Mouse (Mus musculus): ENCODE measurements at regions not wholly inside any gene's neighbourhood (a gene's known extent, or its start where the extent isn't known, plus 50 kb on each side); places are given as distances from the start of the nearest gene placed in this dataset.

DNA sequence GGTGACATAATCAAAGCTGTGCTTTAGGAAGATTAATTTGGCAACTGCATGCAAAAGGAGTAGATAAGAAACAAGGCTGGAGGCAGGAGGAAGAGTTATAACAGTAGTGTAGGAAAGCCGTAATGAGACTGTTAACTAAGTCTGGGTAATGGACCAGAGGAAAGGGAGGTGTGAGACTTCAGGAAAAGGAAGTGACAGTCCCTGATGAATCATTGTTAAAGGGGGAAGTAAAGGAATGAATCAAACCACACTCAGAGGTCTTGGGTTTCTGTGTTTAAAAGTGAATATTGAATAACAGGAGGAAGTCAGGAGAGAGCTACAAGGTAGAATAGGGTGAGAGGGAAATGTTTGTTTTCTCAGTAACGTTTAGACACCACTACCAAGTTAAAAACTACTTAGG is 1175.9 kb downstream of the Diaph3 start:
- no peak for DNase-seq (ENCODE audit: low spot score in 2 of 2)
- intact Hi-C loops (cut with DNase I): no loop called here

DNA sequence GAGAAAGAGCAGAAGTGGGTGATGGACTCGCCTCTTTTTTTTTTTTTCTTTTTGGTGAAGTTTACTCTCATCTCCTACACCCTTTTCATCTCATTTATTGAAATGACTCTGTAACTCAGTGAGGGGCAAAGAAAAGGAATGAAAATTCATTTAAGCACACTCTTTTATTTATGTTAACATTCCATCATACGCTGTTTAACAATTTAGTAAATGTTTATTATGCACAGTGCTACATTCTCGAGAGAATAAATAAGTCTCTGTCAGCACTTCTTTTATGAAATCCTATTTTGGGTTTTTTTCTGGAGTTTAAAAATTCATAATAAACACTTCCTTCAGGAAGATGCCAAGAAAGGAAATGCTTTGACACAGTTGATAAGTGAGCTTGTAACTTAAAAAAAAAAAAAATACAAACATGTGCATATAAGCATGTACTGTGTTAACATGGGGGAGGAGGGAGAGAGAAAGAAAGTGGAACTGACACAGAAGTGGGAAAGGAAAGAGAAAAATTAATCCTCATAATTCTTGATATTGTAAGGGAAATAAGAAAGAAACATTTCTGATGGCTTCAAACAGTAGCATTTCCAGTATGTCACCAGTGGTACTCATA is 1195.2 kb downstream of the Diaph3 start:
- intact Hi-C loops (cut with DNase I): loop anchor here (10.0 kb wide), 1 partner anchor 359 kb away; no protein-coding TSS in a partner anchor
- no peak for DNase-seq (ENCODE audit: low spot score in 2 of 2)

DNA sequence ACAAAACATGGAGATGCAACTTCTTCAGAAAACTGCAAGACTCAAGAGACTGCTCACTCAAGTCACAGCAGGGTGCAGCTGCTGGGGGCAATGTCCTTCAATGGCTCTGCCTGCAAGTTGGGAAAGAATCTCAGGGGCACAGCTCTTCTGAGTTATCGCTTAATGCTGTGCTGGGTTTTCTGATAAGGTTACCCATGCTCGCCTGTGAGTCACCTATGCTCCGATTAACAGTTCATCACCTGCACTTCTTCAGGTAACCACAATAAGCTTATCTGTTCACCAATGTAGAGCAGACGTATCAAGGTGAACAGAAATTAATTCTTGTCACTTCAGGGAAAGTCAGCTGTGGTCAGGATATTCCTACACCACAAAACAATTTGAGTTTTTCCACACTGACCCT is 1198.2 kb downstream of the Diaph3 start:
- no peak for DNase-seq (ENCODE audit: low spot score in 2 of 2)
- intact Hi-C loops (cut with DNase I): loop anchor here (10.0 kb wide), 1 partner anchor 362 kb away; no protein-coding TSS in a partner anchor

DNA sequence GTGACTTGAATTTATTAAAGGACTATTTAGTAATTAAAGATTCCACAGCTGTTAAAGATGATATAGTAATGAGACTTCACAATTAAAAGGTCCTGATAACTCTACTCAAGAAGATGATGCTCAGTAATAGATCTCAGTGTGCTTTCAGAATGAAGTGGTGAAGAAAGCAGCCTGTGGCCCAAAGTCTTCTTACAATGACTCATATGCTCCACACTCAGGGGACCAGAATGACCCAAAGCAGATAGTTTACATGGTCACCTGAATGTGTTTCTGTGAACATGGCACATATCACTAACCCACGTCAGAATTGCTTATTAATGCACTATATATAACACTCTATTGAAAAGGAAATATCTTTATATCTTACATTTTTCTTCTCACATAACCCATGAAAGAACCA is 1200.5 kb downstream of the Diaph3 start:
- intact Hi-C loops (cut with DNase I): loop anchor here (10.0 kb wide), 1 partner anchor 364 kb away; no protein-coding TSS in a partner anchor
- no peak for DNase-seq (ENCODE audit: low spot score in 2 of 2)

DNA sequence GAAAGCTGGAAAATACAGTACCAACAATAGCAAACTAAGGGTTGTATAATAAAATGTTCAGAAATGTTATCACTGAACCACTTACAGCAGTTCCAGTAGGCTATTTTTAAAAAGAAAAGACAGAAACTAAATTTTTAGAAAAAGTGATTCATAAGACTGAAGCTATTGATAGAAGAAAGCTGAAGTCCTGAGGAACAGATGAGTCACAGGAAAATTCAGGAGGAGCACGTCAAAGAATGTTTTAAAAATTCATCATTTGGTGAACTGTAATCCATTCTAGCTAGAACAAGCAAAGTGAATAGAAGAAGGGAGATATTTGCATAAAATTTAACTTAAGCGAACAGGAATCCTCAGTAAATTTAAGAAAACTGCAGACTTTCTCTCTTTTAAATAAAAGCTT is 1205.9 kb downstream of the Diaph3 start:
- intact Hi-C loops (cut with DNase I): loop anchor here (10.0 kb wide), 1 partner anchor 220 kb away; no protein-coding TSS in a partner anchor
- peak in 1 of 2 experiments; percentile 31 for DNase-seq (ENCODE audit: low spot score in 2 of 2)

DNA sequence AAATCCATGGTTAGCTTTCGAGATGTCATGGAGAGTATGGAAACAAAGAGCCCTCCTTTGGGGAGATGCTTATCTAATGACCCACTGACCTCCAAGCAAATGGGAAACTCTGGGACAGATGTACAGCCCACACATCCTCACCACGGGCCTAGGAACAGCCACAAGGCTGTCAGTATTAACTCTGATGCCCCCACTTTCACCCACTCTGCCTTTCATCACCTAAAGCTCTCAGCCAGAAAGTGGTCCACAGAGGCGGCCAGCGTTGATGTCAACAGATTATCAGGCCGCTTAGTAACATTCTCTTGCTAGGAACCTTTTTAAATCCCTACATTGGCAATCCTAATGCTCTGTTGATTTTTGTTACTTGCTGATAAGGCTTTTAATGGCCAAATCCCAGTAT is 1210.6 kb downstream of the Diaph3 start:
- intact Hi-C loops (cut with DNase I): loop anchor here (10.0 kb wide), 1 partner anchor 224 kb away; no protein-coding TSS in a partner anchor
- no peak for DNase-seq (ENCODE audit: low spot score in 2 of 2)

DNA sequence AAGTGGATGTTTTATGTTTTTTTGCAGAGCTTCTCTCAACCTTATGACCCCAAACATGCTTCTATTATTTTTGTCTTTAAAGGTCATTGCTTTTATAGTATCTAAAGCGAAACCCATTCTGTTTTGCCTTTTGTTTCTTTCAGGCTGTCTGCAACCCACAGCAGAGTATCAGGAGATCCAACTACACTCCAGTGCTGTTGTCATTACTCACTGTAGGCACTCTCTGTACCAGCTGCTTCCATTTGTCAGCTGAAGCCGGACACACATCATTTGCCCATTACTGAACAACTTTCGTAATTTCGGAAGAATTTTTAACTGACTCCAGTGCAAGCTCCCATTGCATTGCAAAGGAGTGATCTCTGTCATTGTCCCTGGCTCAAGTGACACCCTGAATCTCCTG is 1222.1 kb downstream of the Diaph3 start:
- intact Hi-C loops (cut with DNase I): no loop called here

DNA sequence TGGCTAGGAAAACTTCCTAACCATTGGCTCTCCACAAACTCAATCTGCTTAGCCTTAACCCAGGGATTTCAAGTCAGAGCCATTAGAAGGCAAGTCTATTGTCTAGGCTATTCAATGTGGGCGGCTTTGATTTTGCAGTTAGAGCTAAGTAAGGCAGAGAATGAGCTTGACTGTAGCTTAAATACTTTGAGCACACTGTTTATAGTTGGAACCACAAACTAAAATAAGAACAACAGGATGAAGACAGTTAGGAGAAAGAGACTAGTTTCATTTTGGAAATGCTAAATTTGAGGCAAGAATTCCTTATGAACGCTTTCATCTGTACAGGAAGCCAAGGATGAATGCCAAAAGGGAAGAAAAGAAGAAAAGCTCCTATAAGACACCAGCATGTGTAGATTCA is 1225.3 kb downstream of the Diaph3 start:
- DNase-seq (ENCODE audit: low spot score in 2 of 2): no peak
- intact Hi-C loops (cut with DNase I): no loop called here

More for the DNA sequence above, 1222.1 kb downstream of the Diaph3 start:
- no peak for DNase-seq (ENCODE audit: low spot score in 2 of 2)

DNA sequence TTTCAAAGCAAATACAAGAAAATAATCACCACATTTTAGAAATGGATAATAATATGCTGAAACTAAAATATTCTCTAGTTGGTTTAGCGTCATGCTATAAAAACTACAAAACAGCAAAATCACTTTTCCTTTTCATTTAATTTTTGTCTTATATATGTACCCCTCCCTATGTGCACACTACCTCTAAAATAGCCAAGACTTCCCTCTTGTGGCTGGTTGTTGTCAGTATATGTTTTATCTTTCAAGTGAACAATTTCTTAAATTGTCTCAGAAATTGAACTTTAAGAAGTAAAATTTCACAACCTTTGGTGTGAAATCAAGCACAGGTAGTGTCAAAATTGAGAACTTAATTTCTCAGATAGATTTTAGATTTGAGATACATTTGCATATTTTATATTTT is 1243.1 kb downstream of the Diaph3 start:
- peak in 1 of 2 experiments; percentile 25 for DNase-seq (ENCODE audit: low spot score in 2 of 2)
- intact Hi-C loops (cut with DNase I): no loop called here

DNA sequence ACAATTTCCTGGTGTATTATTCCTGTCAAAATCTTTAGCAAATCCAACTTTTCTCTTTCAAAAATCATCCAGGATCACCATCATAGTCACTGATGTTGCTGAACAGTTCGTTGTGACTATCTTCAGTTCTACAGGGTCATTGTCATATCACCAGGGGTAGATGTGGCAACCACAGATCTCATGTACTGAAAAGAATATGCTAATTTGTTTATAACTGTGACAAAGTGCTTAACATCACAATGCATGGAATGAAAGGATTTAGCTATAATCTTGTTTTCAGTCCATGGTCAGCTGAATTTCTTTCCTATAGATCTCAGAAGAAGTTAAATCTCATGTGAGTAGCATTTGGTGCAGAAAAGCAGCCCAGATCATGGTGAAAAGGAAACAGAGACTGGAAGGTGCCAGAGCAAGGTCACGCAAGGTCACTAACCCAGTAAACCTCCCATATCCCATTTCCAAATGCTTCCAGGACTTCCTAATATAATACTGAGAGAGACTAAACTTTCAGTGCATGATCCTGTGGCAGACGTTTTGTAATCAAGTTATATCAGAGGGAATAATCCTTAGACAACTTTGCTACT is 1279.6 kb downstream of the Diaph3 start:
- DNase-seq (ENCODE audit: low spot score in 2 of 2): no peak
- intact Hi-C loops (cut with DNase I): no loop called here

DNA sequence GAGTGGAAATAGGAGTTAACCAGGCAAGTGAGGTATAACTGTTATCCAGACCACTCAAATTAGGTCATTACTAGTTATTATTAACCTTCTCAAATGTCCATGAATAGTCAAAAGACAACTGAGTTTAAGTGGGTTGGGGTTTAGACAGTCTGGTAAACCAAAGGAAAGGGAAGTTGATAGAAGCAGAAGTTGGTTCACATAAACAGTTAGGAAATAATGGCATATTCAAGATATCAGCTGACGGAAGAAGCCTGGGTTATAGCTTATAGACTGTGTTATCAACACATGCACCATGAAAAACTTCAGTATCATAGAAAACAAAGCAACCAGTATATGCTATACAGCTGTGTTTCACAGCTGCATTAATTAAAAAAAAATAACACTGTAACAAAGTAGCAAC is 1291.5 kb downstream of the Diaph3 start:
- no peak for DNase-seq (ENCODE audit: low spot score in 2 of 2)
- intact Hi-C loops (cut with DNase I): no loop called here

DNA sequence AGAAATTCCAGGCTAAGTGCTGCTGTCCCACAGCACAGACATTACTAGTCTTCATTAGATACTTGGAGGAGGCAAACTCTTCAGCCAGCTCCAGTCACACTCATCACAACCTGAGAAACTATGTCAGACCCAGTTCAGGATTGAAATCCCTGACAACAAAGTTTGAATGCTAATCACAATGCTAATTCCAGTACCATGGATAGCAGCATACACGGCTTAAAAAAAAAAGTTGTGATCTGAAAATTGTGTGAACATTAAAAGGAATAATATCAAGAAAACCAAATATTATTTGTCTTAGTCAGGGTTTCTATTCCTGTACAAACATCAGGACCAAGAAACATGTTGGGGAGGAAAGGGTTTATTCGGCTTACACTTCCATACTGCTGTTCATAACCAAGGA is 1305.5 kb downstream of the Diaph3 start:
- intact Hi-C loops (cut with DNase I): no loop called here

DNA sequence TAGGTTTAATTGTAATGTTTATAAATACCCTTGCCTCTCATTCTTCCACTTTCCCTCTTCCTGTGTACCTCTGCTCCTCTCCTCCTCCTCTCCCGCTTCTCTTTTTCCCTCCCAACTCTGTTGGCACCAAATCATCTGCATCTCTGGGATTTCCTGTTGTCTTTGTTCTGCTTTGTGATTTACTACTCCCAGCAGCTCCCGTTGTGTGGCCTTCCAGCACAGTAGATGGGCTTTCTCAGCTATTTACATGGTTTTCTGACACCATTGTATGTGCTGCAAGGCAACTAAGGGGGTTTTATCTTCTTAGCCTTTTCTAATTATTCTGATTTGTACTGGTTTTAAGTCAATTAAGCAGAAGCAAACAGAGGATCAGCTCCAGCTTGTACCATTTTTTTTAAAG is 1326.1 kb downstream of the Diaph3 start:
- intact Hi-C loops (cut with DNase I): no loop called here
- DNase-seq (ENCODE audit: low spot score in 2 of 2): no peak

More for the DNA sequence above, 1305.5 kb downstream of the Diaph3 start:
- DNase-seq (ENCODE audit: low spot score in 2 of 2): no peak

DNA sequence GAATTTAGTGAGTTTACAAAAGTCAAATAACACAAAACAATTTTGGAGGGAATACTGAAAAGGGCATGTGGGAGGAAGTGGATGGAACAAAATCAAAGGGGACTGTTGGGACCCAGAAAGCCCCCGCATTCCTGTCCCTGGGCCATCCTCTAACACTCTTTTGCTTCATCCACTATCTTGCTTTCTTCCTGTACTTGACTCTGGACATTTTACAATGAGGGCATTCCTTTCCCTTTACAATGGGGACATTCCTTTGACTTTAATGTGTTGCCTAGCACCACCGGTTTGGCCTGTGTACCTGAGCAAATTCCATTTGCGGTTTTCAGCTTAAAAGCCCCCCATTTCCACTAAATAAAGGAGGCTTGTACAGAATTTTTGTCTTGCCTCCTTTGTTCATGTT is 1341.0 kb downstream of the Pcdh17 start:
- DNase-seq (ENCODE audit: low spot score in 2 of 2): no peak
- intact Hi-C loops (cut with DNase I): no loop called here

DNA sequence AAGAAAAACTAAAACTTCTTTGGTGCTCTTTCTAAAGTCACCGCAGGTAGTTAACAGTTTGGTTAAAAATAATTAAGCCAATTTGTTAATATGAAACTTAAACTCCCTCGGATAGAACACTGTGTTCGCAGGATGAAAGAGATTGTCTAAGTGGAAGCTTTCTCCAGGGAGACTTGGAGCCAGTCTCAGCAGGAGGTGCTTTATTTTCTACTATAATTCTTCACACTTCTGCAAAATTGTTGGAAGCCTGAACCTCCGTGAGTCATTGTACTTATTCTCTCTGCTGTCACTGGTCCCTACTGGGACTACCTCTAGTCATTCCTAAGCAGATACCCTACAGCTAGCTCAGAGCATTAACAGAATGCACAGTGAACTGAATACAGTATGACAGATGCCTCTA is 1327.3 kb downstream of the Pcdh17 start:
- DNase-seq (ENCODE audit: low spot score in 2 of 2): peak; percentile 1 to 2
- intact Hi-C loops (cut with DNase I): no loop called here

DNA sequence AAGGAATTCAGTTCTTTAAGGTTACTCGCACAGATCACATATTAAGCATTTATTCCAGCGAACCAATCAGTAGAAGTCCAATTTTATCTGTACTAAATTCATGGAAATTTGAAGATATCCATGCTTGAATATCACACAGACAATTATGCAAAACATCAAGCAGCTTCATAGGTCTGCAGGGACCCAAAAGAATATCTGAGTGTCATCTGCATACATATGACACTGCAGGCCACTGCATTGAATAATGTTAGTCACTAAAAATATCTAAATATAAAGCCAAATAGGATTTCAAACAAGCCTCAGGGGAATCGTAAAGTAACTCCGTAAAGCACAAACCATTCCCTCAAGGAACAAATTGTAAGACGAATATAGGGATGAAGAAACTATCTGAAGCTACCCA is 1324.9 kb downstream of the Pcdh17 start:
- no peak for DNase-seq (ENCODE audit: low spot score in 2 of 2)
- intact Hi-C loops (cut with DNase I): no loop called here

DNA sequence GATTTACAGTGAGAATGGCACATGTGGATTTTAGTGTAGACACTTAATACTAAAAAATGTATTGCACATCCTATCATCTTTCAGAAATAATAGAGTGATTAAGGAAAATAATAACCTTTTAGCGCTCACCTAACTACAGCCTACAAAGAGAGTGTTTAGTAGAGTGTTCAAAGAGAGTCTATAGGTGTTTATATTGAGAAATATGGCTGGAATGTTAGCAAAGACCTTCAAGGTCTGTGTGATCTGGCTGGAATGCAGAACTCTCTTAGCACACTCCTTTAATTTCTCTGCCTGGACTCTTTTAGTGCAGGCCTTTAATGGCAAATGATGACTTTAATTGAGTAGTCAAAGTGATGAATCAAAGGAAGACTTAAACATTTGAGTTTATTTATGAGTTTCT is 1314.0 kb downstream of the Pcdh17 start:
- DNase-seq (ENCODE audit: low spot score in 2 of 2): no peak
- intact Hi-C loops (cut with DNase I): no loop called here

DNA sequence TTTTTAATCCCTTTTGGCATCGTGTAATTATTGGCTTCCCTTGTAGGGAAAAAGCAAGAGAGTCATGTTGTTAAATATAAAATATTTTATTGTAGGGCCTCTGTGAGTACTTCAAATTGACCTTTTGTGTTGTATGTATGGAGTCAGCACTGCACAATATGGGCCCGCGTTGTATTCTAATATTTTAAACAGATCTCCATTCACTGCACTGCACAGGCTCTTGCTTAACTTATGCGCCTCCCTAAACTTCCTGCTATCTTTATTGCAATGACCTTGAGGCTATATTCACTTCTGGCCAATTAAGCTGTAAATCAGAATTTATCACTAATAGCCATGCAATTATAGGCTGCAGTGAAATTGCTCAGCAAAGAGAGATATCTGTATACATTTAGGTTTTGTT is 1295.2 kb downstream of the Pcdh17 start:
- intact Hi-C loops (cut with DNase I): no loop called here
- DNase-seq (ENCODE audit: low spot score in 2 of 2): no peak

All from left cerebral cortex, postnatal 14 days (tissue).